Mouse (Mus musculus) heart, embryonic 15.5 days (tissue): ENCODE measurements around the gene Tktl1. TPM values are rescaled to one million over a fixed set of nuclear protein-coding genes. Genes with fewer than 3 reads are reported as not detected.

Experiments used
- ATAC-seq: fragments of 200-750 bp; cut with Nextera tagmentation; replicated peaks from 2 replicates; pipeline ENCODE4 v1.8.0; 2017; ENCODE audit warnings: low read depth, moderate TSS enrichment; ENCODE audit not compliant: insufficient number of reproducible peaks, insufficient read depth, low FRiP score
- H3K27ac ChIP-seq: fragments of 300-500 bp; sonication (generic); 2 replicates; pipeline ENCODE4 v1.5.1; 2015; ENCODE audit warnings: mild to moderate bottlenecking, inconsistent platforms
- H3K27me3 ChIP-seq: fragments of 300-500 bp; sonication (generic); 2 replicates; pipeline ENCODE4 v1.6.1; 2015; ENCODE audit warnings: inconsistent platforms
- H3K36me3 ChIP-seq: fragments of 300-500 bp; sonication (generic); 2 replicates; pipeline ENCODE4 v1.6.1; 2015; ENCODE audit warnings: mild to moderate bottlenecking, inconsistent platforms
- H3K4me1 ChIP-seq: fragments of 300-500 bp; sonication (generic); replicated peaks from 2 replicates; pipeline ENCODE4 v1.6.1; 2015; ENCODE audit warnings: inconsistent platforms
- H3K4me2 ChIP-seq: fragments of 300-500 bp; sonication (generic); 2 replicates; pipeline ENCODE4 v1.6.1; 2015; ENCODE audit warnings: inconsistent platforms, mild to moderate bottlenecking, moderate library complexity
- H3K4me3 ChIP-seq: fragments of 300-500 bp; sonication (generic); 2 replicates; pipeline ENCODE4 v1.5.1; 2015; ENCODE audit warnings: mild to moderate bottlenecking, inconsistent platforms
- H3K9ac ChIP-seq: fragments of 300-500 bp; sonication (generic); 2 replicates; pipeline ENCODE4 v1.6.1; 2015; ENCODE audit warnings: mild to moderate bottlenecking, inconsistent platforms
- H3K9me3 ChIP-seq: fragments of 300-500 bp; sonication (generic); replicated peaks from 2 replicates; pipeline ENCODE4 v1.6.1; 2016; ENCODE audit warnings: inconsistent platforms
- WGBS: fragments of 180-500 bp; shearing (Covaris S2); methylation state at CpG from one replicate; pipeline ENCODE4 v1.1.7; 2015; ENCODE audit warnings: mixed read lengths; 5-methylcytosine and 5-hydroxymethylcytosine counted together
- polyA plus RNA-seq: library from polyadenylated mRNA; unstranded; fragments of >200 nt; fragmentation: Nextera tagmentation; extraction: Ambion mirVana; gene quantifications from 2 replicates; pipeline ENCODE4 v1.2.1, GENCODE M21; 2015

The Tktl1 gene
- polyA plus RNA-seq, 1 experiment from 2014 or later, result not detected

GRCm38 (mm10) chrX:74244614-74245083 lies 67.6 kb downstream of the Tktl1 start:
- peak overlapping the region; percentile 69 for H3K9ac ChIP-seq
- peaks cover 19% of the 10 kb centered on the region for H3K4me1 ChIP-seq
- H3K4me2 ChIP-seq, result peak overlapping the region; percentile 70
- ATAC-seq, result peak; percentile 70
- H3K36me3 ChIP-seq, result peaks cover 33% of the 10 kb centered on the region
- peak overlapping the region; percentile 64 for H3K4me3 ChIP-seq
- 9% methylated on average over 3 of the region's 3 CpGs for WGBS
- peak overlapping the region; percentile 91 for H3K27ac ChIP-seq
- H3K27me3 ChIP-seq, result no peaks in the 10 kb centered on the region
- H3K9me3 ChIP-seq, result no peaks in the 10 kb centered on the region

GRCm38 (mm10) chrX:74245107-74245506 lies 68.0 kb downstream of the Tktl1 start:
- peak overlapping the region; percentile 64 for H3K4me3 ChIP-seq
- no peak for ATAC-seq
- 18% methylated on average over 1 of the region's 1 CpGs for WGBS
- peaks cover 19% of the 10 kb centered on the region for H3K4me1 ChIP-seq
- H3K27ac ChIP-seq, result peak overlapping the region; percentile 91
- H3K9me3 ChIP-seq, result no peaks in the 10 kb centered on the region
- peak overlapping the region; percentile 69 for H3K9ac ChIP-seq
- H3K36me3 ChIP-seq, result peaks cover 30% of the 10 kb centered on the region
- no peaks in the 10 kb centered on the region for H3K27me3 ChIP-seq
- peak overlapping the region; percentile 70 for H3K4me2 ChIP-seq

DNA sequence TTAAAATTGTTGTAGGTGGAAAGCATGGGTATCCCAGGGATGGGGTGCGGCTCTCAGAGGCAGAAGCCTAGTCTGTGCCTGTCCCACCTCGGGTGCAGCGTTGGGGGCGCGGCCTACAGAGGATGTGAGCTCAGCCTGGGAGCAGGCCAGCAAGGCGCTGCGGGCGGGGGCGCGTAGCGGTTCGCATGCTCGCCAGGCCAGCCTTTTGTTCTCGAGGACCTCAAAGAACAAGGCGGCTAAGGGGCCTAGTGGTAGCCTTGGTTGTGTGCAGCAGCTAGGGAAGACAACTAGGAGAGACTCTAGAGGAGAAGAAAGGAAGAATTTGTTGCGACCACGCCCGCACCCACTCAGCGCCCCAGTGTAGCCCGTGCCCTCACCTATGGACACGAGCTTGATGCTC lies 68.6 kb downstream of the Tktl1 start:
- Histone ChIP-seq H3K4me1 (peaks cover 19% of the 10 kb centered on the region), H3K4me3 (peak overlapping the region; percentile 64), H3K9ac (peak overlapping the region; percentile 69), H3K36me3 (peaks cover 24% of the 10 kb centered on the region), H3K27me3 (no peaks in the 10 kb centered on the region), H3K27ac (peak overlapping the region; percentile 91), H3K4me2 (peak overlapping the region; percentile 70), H3K9me3 (no peaks in the 10 kb centered on the region)
- 13% methylated on average over 21 of the region's 21 CpGs for WGBS
- peak; percentile 53 for ATAC-seq

- peak overlapping the region; percentile 64 for H3K4me3 ChIP-seq
Measured at GRCm38 (mm10) chrX:74246213-74246681, 69.2 kb downstream of the Tktl1 start.

DNA sequence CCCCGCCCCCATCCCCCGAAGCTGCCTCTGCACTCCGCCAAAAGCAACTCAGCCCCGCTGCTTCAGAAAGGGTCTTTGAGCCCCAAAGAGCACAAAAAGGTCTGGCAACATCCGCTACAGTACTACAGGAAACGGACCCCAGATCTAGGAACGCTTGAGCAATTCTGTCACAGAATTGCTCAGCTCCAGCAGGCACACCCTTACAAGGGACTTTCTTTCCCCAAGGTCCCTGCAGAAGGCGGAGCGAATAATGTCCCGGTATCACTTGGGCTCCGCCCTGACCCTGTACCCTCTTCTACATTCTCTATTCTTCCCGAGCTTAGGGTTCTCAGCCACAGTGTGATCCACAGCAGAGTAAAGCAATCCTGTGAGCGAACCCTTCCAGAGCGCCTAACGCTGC lies 69.6 kb downstream of the Tktl1 start:
- H3K9ac ChIP-seq, result peak overlapping the region; percentile 56
- H3K27ac ChIP-seq, result peak overlapping the region; percentile 91
- H3K27me3 ChIP-seq, result no peaks in the 10 kb centered on the region
- peak overlapping the region; percentile 64 for H3K4me3 ChIP-seq
- H3K36me3 ChIP-seq, result peaks cover 15% of the 10 kb centered on the region
- peak; percentile 16 for ATAC-seq
- peak overlapping the region; percentile 70 for H3K4me2 ChIP-seq
- H3K9me3 ChIP-seq, result no peaks in the 10 kb centered on the region
- peaks cover 19% of the 10 kb centered on the region for H3K4me1 ChIP-seq
- 4% methylated on average over 15 of the region's 15 CpGs for WGBS

More at GRCm38 (mm10) chrX:74246213-74246681, 69.2 kb downstream of the Tktl1 start:
- H3K36me3 ChIP-seq, result peaks cover 19% of the 10 kb centered on the region
- no peaks in the 10 kb centered on the region for H3K9me3 ChIP-seq
- peaks cover 19% of the 10 kb centered on the region for H3K4me1 ChIP-seq
- peak overlapping the region; percentile 69 for H3K9ac ChIP-seq
- H3K27me3 ChIP-seq, result no peaks in the 10 kb centered on the region
- ATAC-seq, result peak; percentile 86
- peak overlapping the region; percentile 70 for H3K4me2 ChIP-seq
- H3K27ac ChIP-seq, result peak overlapping the region; percentile 91
- 16% methylated on average over 38 of the region's 38 CpGs for WGBS

DNA sequence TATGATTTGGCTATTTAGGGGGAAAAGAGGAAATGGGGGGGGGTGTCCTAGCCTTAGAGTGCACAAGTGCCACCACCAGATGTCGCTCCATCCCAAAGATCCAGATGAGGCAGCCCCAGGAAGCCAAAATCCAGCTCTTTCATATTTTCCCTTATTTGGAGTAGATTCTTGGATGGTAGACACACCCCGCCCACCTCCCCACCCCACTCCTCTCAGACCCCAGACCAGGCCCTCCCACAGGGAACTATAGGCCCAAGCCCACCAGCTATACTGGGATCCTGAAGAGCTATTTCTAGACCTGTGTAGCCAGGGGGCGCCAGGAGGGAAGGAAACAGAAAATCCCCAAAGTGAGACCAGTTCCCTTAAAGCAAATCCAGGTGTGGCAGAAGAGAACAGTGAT lies 71.6 kb downstream of the Tktl1 start:
- 13% methylated on average over 3 of the region's 3 CpGs for WGBS
- H3K27me3 ChIP-seq, result no peaks in the 10 kb centered on the region
- peak overlapping the region; percentile 80 for H3K27ac ChIP-seq
- H3K9me3 ChIP-seq, result no peaks in the 10 kb centered on the region
- peak overlapping the region; percentile 53 for H3K4me3 ChIP-seq
- ATAC-seq, result no peak
- peak overlapping the region; percentile 70 for H3K4me2 ChIP-seq
- H3K4me1 ChIP-seq, result peaks cover 9% of the 10 kb centered on the region
- peak overlapping the region; percentile 60; the same call in 1 of the 2 replicates for H3K9ac ChIP-seq
- no peaks in the 10 kb centered on the region for H3K36me3 ChIP-seq

DNA sequence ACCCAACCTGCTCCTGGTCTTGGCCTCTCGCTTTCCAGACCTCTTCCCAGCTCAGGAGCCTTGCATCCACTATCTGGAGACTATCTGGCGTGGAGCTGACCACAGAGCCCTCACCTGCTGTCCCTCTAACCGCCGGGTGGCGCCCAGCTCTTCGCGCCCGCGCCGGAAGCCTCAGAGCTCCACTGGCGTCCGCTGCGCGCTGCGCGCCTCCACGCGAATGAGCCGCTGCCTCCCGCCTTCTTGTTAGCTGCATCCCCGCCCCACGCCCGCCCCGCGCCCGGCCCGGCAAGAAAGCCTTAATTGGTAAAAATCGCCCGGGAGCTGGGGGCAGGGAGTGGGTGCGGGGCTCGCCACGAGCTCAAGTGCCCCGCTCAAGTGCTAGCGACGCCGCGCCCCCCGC lies 72.6 kb downstream of the Tktl1 start, which contains the start of gene Flna:
TSS of gene Flna (minus strand) at position 206 of the 400 bp plus-strand sequence.
- H3K27me3 ChIP-seq, result no peaks in the 10 kb centered on the region
- H3K36me3 ChIP-seq, result no peaks in the 10 kb centered on the region
- H3K9me3 ChIP-seq, result no peaks in the 10 kb centered on the region
- H3K27ac ChIP-seq, result peak within 1 kb of the TSS; percentile 80
- H3K4me3 ChIP-seq, result peak within 1 kb of the TSS; percentile 53
- peaks cover 5% of the 10 kb centered on the region; the same call in 1 of the 2 replicates for H3K4me1 ChIP-seq
- H3K9ac ChIP-seq, result peak within 1 kb of the TSS; percentile 60
- 6% methylated on average over 38 of the region's 38 CpGs for WGBS
- peak within 1 kb of the TSS; percentile 70 for H3K4me2 ChIP-seq
- ATAC-seq, result no peak

DNA sequence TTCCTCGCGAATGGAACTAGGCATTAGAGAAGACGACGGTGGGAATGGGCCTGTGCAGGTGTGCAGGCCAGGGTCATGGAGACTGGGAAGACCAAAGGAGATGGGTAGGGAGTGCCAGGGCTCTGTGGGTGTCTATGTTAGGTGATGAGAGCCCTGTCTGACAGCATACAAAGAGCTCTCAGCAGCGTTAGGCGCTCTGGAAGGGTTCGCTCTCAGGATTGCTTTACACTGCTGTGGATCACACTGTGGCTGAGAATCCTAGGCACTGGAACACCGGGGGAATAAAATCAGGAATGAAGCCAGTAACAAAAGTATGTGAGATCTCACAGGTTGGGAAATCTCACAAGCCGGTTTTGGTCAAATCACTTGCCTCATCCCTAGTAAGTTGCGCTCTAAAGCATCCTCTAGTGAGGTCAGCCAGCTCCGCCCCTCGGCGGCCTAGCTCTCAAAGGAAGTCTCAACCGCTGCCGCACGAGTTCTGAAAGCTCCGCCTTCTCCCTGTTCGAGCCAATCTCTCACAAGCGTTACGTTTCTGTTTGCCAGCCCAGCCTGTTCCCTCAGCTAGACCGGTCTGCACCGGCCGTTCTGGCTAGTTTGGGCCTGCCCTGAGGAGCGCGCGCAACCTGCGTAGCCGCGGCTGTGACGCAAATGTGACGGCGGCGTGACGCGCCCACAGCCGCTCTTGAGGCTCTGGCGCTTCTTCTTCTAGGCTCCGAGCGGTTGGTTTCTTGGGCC lies 77.3 kb downstream of the Tktl1 start, which contains the start of gene Emd:
TSS of gene Emd (plus strand) at position 535 of the 735 bp plus-strand sequence.
- Histone ChIP-seq H3K27ac (peak within 1 kb of the TSS; percentile 94), H3K4me1 (peaks cover 4% of the 10 kb centered on the region), H3K36me3 (peaks cover 8% of the 10 kb centered on the region; the same call in 1 of the 2 replicates), H3K4me3 (peak within 1 kb of the TSS; percentile 63), H3K4me2 (peak within 1 kb of the TSS; percentile 70), H3K27me3 (no peaks in the 10 kb centered on the region), H3K9me3 (no peaks in the 10 kb centered on the region), H3K9ac (peak within 1 kb of the TSS; percentile 68)
- peak; percentile 94 for ATAC-seq
- WGBS, result 22% methylated on average over 39 of the region's 39 CpGs

DNA sequence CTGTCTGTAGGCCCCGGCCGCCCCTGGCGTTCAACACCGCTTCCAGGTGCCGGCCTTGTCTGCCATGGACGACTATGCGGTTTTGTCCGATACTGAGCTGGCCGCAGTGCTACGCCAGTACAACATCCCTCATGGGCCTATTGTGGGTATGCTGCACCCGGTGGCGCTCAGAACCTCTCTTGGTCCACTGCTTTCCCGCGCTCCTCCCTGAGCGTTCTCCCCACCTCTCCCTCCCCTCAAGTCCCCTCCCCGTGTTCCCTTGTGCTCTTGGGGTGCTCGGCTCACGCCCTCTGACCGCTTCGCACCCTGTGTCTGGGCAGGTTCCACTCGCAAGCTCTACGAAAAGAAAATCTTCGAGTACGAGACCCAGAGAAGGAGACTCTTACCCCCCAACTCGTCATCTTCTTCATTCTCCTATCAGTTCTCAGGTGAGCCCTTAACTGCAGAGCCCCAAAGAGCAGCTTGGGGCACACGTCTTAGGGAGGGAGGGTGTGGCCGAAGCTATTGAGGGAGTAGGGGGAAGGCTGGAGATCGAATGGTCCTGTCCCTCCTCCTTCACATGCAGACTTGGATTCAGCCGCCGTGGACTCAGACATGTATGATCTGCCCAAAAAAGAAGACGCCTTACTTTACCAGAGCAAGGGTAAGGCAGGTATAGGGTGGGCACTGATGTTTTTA lies 78.0 kb downstream of the Tktl1 start:
- peak overlapping the region; percentile 70 for H3K4me2 ChIP-seq
- peak; percentile 54 for ATAC-seq
- H3K36me3 ChIP-seq, result peaks cover 8% of the 10 kb centered on the region; the same call in 1 of the 2 replicates

GRCm38 (mm10) chrX:74257746-74258145 lies 80.7 kb downstream of the Tktl1 start:
- 89% methylated on average over 3 of the region's 3 CpGs for WGBS
- Histone ChIP-seq H3K9me3 (no peaks in the 10 kb centered on the region), H3K36me3 (peaks cover 8% of the 10 kb centered on the region; the same call in 1 of the 2 replicates), H3K4me1 (peaks cover 4% of the 10 kb centered on the region), H3K27me3 (no peaks in the 10 kb centered on the region), H3K4me3 (no peak overlapping the region), H3K27ac (no peak overlapping the region), H3K4me2 (no peak overlapping the region), H3K9ac (no peak overlapping the region)
- ATAC-seq, result no peak

More for the DNA sequence above, 78.0 kb downstream of the Tktl1 start:
- H3K9ac ChIP-seq, result peak overlapping the region; percentile 68
- 16% methylated on average over 31 of the region's 31 CpGs for WGBS
- H3K27me3 ChIP-seq, result no peaks in the 10 kb centered on the region
- peaks cover 4% of the 10 kb centered on the region for H3K4me1 ChIP-seq
- H3K4me3 ChIP-seq, result peak overlapping the region; percentile 63
- H3K27ac ChIP-seq, result peak overlapping the region; percentile 94
- H3K9me3 ChIP-seq, result no peaks in the 10 kb centered on the region
